Mouse (Mus musculus) liver, embryonic 14.5 days (tissue): ENCODE results near the gene Slc1a2. TPM values are rescaled to one million over a fixed set of nuclear protein-coding genes. Genes with fewer than 3 reads are reported as not detected.

Experiments
- ATAC-seq: fragments of 200-750 bp; cut with Nextera tagmentation; 2 replicates; pipeline ENCODE4 v1.8.0; 2017; ENCODE audit warnings: moderate number of reproducible peaks, mild to moderate bottlenecking, moderate library complexity; ENCODE audit not compliant: insufficient read depth
- DNase-seq, 3 experiments: peaks; one replicate each; pipeline ENCODE4 v3.0.0-alpha.2; 2012 to 2013; ENCODE audit warnings: low read depth in 3 of 3, low spot score in 3 of 3
- H3K27ac ChIP-seq: fragments of 300-500 bp; sonication (generic); 2 replicates; pipeline ENCODE4 v1.5.1; 2014; ENCODE audit warnings: moderate library complexity, mild to moderate bottlenecking, control low read depth, inconsistent platforms
- H3K27me3 ChIP-seq: fragments of 300-500 bp; sonication (generic); 2 replicates; pipeline ENCODE4 v1.6.1; 2014; ENCODE audit warnings: mild to moderate bottlenecking, low read length, moderate library complexity; ENCODE audit not compliant: control insufficient read depth, insufficient read depth
- H3K36me3 ChIP-seq: fragments of 300-500 bp; sonication (generic); replicated peaks from 2 replicates; pipeline ENCODE4 v1.6.1; 2014; ENCODE audit warnings: low read depth; ENCODE audit not compliant: control insufficient read depth, insufficient read depth
- H3K4me1 ChIP-seq, 2 experiments: fragments of 200-500 bp in 1 of 2; fragments of 300-500 bp in 1 of 2; sonication (generic) in 1 of 2; replicated peaks; 2 replicates each; pipeline ENCODE4 v1.6.1; 2012 to 2014; ENCODE audit warnings: antibody characterized with exemption in 1 of 2, inconsistent platforms in 1 of 2, low read length in 1 of 2; ENCODE audit not compliant: control insufficient read depth in 2 of 2, insufficient read depth in 2 of 2
- H3K4me2 ChIP-seq: fragments of 300-500 bp; sonication (generic); 2 replicates; pipeline ENCODE4 v1.6.1; 2014; ENCODE audit warnings: low read depth, mild to moderate bottlenecking, control low read depth, moderate library complexity
- H3K4me3 ChIP-seq, 2 experiments: fragments of 200-500 bp in 1 of 2; fragments of 300-500 bp in 1 of 2; sonication (generic) in 1 of 2; 2 replicates each; pipeline ENCODE4 v1.5.1; 2012 to 2014; ENCODE audit warnings: low read depth in 2 of 2, low read length in 2 of 2, mild to moderate bottlenecking in 2 of 2, control low read depth in 1 of 2, inconsistent platforms in 1 of 2, moderate library complexity in 1 of 2; ENCODE audit not compliant: insufficient read depth in 1 of 2
- H3K9ac ChIP-seq: fragments of 300-500 bp; sonication (generic); replicated peaks from 2 replicates; pipeline ENCODE4 v1.6.1; 2014; ENCODE audit warnings: mild to moderate bottlenecking, control low read depth, moderate library complexity
- H3K9me3 ChIP-seq: fragments of 300-500 bp; sonication (generic); 2 replicates; pipeline ENCODE4 v1.6.1; 2016; ENCODE audit warnings: low read length, mixed read lengths; ENCODE audit not compliant: control insufficient read depth
- CTCF ChIP-seq: IDR thresholded peaks from 2 replicates; pipeline ENCODE4 v1.5.1; 2016; ENCODE audit warnings: antibody characterized with exemption, low read depth, control low read depth
- EP300 ChIP-seq: IDR thresholded peaks from 2 replicates; pipeline ENCODE4 v1.6.1; 2016; ENCODE audit warnings: antibody characterized with exemption, low read depth
- WGBS: fragments of 180-500 bp; shearing (Covaris S2); extraction: QIAGEN DNeasy Blood & Tissue Kit; methylation state at CpG from one replicate; pipeline ENCODE4 v1.1.7; 2014; ENCODE audit not compliant: insufficient replicate concordance; 5-methylcytosine and 5-hydroxymethylcytosine counted together
- polyA plus RNA-seq, 2 experiments: library from polyadenylated mRNA; depleted of rRNA in 1 of 2; stranded (reverse) in 1 of 2; unstranded in 1 of 2; fragments of >200 nt; fragmentation: Nextera tagmentation in 1 of 2; extraction: Ambion mirVana in 1 of 2; gene quantifications; 2 replicates each; pipeline versions ENCODE4 v1.2.1 to v1.2.3; 2012 to 2014

Gene Slc1a2
- polyA plus RNA-seq, 2 experiments: 0.29 to 1.0 TPM

GRCm38 (mm10) chr2:102771304-102771703 lies 112.8 kb downstream of the Slc1a2 start:
- 83% methylated on average over 1 of the region's 1 CpGs for WGBS
- Histone ChIP-seq H3K9ac (no peak overlapping the region), H3K9me3 (no peaks in the 10 kb centered on the region), H3K27me3 (no peaks in the 10 kb centered on the region), H3K4me3 (no peak overlapping the region), H3K27ac (no peak overlapping the region), H3K4me1 (no peaks in the 10 kb centered on the region), H3K4me2 (no peak overlapping the region), H3K36me3 (no peaks in the 10 kb centered on the region)
- no peak for ATAC-seq
- DNase-seq: no peak
- no peak for TF ChIP-seq CTCF
- TF ChIP-seq EP300: no peak

GRCm38 (mm10) chr2:102772276-102772675 lies 113.8 kb downstream of the Slc1a2 start:
- no peak for TF ChIP-seq CTCF
- no peak for TF ChIP-seq EP300
- H3K4me3 ChIP-seq: no peak overlapping the region
- WGBS: 85% methylated on average over 5 of the region's 5 CpGs
- H3K4me2 ChIP-seq: no peak overlapping the region
- H3K27ac ChIP-seq: no peak overlapping the region
- no peaks in the 10 kb centered on the region for H3K9me3 ChIP-seq
- no peak overlapping the region for H3K9ac ChIP-seq
- no peaks in the 10 kb centered on the region for H3K4me1 ChIP-seq
- no peaks in the 10 kb centered on the region for H3K27me3 ChIP-seq
- no peak for DNase-seq
- H3K36me3 ChIP-seq: no peaks in the 10 kb centered on the region
- ATAC-seq: no peak

- Histone ChIP-seq H3K36me3 (no peaks in the 10 kb centered on the region), H3K9me3 (no peaks in the 10 kb centered on the region), H3K27me3 (no peaks in the 10 kb centered on the region), H3K9ac (no peak overlapping the region), H3K4me3 (no peak overlapping the region), H3K27ac (no peak overlapping the region), H3K4me2 (no peak overlapping the region), H3K4me1 (no peaks in the 10 kb centered on the region)
- ATAC-seq: no peak
- no peak for DNase-seq
- WGBS: 51% methylated on average over 4 of the region's 4 CpGs
- no peak for TF ChIP-seq CTCF
- no peak for TF ChIP-seq EP300
Observed at GRCm38 (mm10) chr2:102774700-102775099, 116.2 kb downstream of the Slc1a2 start.

DNA sequence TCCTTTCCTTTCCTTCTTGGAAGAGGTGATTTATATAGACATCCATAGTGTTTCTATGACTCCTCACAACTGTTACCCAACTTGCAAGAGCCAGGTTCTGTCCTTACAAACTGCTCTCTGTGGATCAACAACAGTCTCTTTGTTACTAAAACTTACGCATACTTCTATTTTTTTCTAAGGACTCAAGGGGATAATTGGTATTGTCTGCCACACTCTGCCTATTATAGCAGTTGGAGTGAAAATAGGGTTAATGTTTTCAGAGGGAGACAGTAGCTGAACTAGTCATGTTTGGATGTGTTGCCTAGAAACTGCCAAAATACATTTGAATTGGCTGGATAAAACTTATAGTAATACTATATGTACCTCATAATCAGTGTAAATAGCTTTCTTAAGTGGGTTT lies 117.1 kb downstream of the Slc1a2 start:
- no peaks in the 10 kb centered on the region for H3K9me3 ChIP-seq
- ATAC-seq: no peak
- no peak overlapping the region for H3K4me3 ChIP-seq
- no peak overlapping the region for H3K27ac ChIP-seq
- DNase-seq: no peak
- no peaks in the 10 kb centered on the region for H3K36me3 ChIP-seq
- TF ChIP-seq CTCF (no peak), EP300 (no peak)
- WGBS: 75% methylated on average over 1 of the region's 1 CpGs
- H3K27me3 ChIP-seq: no peaks in the 10 kb centered on the region
- H3K4me1 ChIP-seq: no peaks in the 10 kb centered on the region
- no peak overlapping the region for H3K9ac ChIP-seq
- no peak overlapping the region for H3K4me2 ChIP-seq

GRCm38 (mm10) chr2:102778208-102778607 lies 119.7 kb downstream of the Slc1a2 start:
- Histone ChIP-seq H3K27me3 (no peaks in the 10 kb centered on the region), H3K9ac (no peak overlapping the region), H3K27ac (no peak overlapping the region), H3K4me3 (no peak overlapping the region), H3K36me3 (no peaks in the 10 kb centered on the region), H3K4me1 (no peaks in the 10 kb centered on the region), H3K9me3 (no peaks in the 10 kb centered on the region), H3K4me2 (no peak overlapping the region)
- WGBS: 59% methylated on average over 3 of the region's 3 CpGs
- DNase-seq: no peak
- ATAC-seq: no peak
- no peak for TF ChIP-seq CTCF
- no peak for TF ChIP-seq EP300

GRCm38 (mm10) chr2:102782751-102783150 lies 124.3 kb downstream of the Slc1a2 start:
- H3K4me2 ChIP-seq: no peak overlapping the region
- H3K4me3 ChIP-seq: no peak overlapping the region
- no peak for TF ChIP-seq CTCF
- TF ChIP-seq EP300: no peak
- H3K27ac ChIP-seq: no peak overlapping the region
- no peaks in the 10 kb centered on the region for H3K36me3 ChIP-seq
- no peak for DNase-seq
- H3K4me1 ChIP-seq: no peaks in the 10 kb centered on the region
- no peaks in the 10 kb centered on the region for H3K9me3 ChIP-seq
- H3K27me3 ChIP-seq: no peaks in the 10 kb centered on the region
- no peak overlapping the region for H3K9ac ChIP-seq
- ATAC-seq: no peak
- 66% methylated on average over 7 of the region's 7 CpGs for WGBS
